Mouse (Mus musculus): ENCODE data around the gene Btbd9. TPM values are rescaled to one million over a fixed set of nuclear protein-coding genes. Genes with fewer than 3 reads are reported as not detected.

Btbd9 gene
- total and polyA plus RNA-seq, 3 experiments: 24.7 to 33.8 TPM; not detected in 1

DNA sequence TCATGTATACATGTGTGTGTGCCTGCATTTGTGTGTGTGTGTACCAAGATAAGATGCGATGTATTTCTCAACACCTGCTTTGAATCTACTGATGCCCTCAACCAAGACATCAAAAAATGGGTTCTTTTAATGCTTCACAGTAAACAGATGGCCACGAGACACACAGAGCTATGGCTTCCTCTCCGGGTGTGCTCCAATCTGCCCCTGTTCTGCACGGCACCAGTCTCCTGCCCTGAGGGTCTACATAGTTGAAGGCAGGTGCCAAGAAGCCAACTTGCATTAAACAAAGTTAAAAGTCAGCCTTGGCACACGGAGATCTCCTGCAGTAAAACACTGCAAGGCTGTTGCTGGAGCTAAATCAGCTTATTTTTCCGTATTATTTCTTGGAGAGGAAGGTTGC, 335.2 kb downstream of the Btbd9 start:
- peaks cover 0 to 3% of the 10 kb centered on the region in 2 experiments; a peak in 1 of 4 replicates for H3K4me1 ChIP-seq (ENCODE audit: control insufficient read depth in 1 of 2, insufficient read depth in 2 of 2, low read length in 2 of 2)
- H3K36me3 ChIP-seq (ENCODE audit: control insufficient read depth in 1 of 2, insufficient read depth in 2 of 2, low read length in 2 of 2): no peaks in the 10 kb centered on the region
- H3K4me3 ChIP-seq (ENCODE audit: control insufficient read depth in 1 of 2, insufficient read depth in 1 of 2, low read depth in 2 of 2, low read length in 2 of 2): no peak overlapping the region
- no peak overlapping the region for H3K9ac ChIP-seq (ENCODE audit: control insufficient read depth, low read depth, low read length, poor library complexity, severe bottlenecking)
- H3K79me2 ChIP-seq (ENCODE audit: control insufficient read depth, insufficient read depth, low read length, poor library complexity): no peaks in the 10 kb centered on the region
- TF ChIP-seq POLR2A (IDR thresholded peaks at IDR 0.05; ENCODE audit: control insufficient read depth in 1 of 2, insufficient read depth in 1 of 2, low read depth in 1 of 2, low read length in 2 of 2, poor library complexity in 1 of 2) (no peak), TAL1 (IDR thresholded peaks at IDR 0.05; ENCODE audit: low read length) (no peak), BHLHE40 (IDR thresholded peaks at IDR 0.05; ENCODE audit: borderline replicate concordance, low read depth, low read length) (no peak), NELFE (IDR thresholded peaks at IDR 0.05; ENCODE audit: low read depth, low read length) (no peak), RCOR1 (IDR thresholded peaks at IDR 0.05; ENCODE audit: low read depth, low read length) (no peak), CTCF (IDR thresholded peaks at IDR 0.05 in 2 of 3, conservative IDR thresholded peaks at IDR 0.05 in 1 of 3; ENCODE audit: control insufficient read depth in 1 of 3, insufficient read depth in 1 of 3, low read depth in 2 of 3, low read length in 3 of 3, poor library complexity in 1 of 3, severe bottlenecking in 1 of 3) (no peak), POLR2AphosphoS2 (IDR thresholded peaks at IDR 0.05; ENCODE audit: low read length) (no peak), ZMIZ1 (IDR thresholded peaks at IDR 0.05; ENCODE audit: low read depth, low read length) (no peak), ELF1 (IDR thresholded peaks at IDR 0.05; ENCODE audit: low read depth, low read length) (no peak), POLR2AphosphoS5 (IDR thresholded peaks at IDR 0.05; ENCODE audit: borderline replicate concordance, low read depth, low read length) (no peak), HCFC1 (IDR thresholded peaks at IDR 0.05; ENCODE audit: low read depth, low read length) (no peak), SMC3 (IDR thresholded peaks at IDR 0.05; ENCODE audit: low read depth, low read length) (no peak), SIN3A (IDR thresholded peaks at IDR 0.05; ENCODE audit: low read length) (no peak), RAD21 (IDR thresholded peaks at IDR 0.05; ENCODE audit: low read depth, low read length) (no peak), USF1 (IDR thresholded peaks at IDR 0.05; ENCODE audit: low read depth, low read length) (no peak), E2F4 (IDR thresholded peaks at IDR 0.05; ENCODE audit: borderline replicate concordance, low read depth, low read length) (no peak), GATA1 (IDR thresholded peaks at IDR 0.05; ENCODE audit: low read depth, low read length) (no peak)
- DNase-seq (ENCODE audit: low read depth, low spot score): no peak
- H3K9me3 ChIP-seq (replicated peaks; ENCODE audit: insufficient read depth, low read length): no peaks in the 10 kb centered on the region
- no peaks in the 10 kb centered on the region for H3K27me3 ChIP-seq (ENCODE audit: control insufficient read depth in 1 of 2, insufficient read depth in 2 of 2, low read length in 2 of 2)
- no peak overlapping the region for H3K27ac ChIP-seq (ENCODE audit: control insufficient read depth, low read depth, low read length)

DNA sequence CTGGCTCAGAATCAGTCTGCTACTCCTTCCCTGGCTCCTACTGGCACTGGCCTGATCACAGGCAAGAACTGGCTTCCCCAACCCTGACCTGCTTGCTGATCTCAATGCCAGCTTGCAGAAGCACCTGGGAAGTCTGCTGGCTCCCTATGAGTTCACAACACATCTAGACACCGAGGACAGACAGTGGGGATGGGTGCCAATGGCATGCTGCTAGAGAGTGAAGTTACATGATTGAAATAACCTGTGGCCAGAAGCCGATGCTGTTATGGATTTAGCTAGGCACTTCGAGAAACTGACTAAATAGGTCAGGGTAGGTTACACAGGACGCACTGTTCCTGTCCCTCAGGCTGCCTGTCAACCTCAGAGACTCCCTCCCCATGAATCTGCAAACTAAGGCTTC, 335.6 kb downstream of the Btbd9 start:
- TF ChIP-seq MXI1 (IDR thresholded peaks at IDR 0.05; ENCODE audit: low read depth, low read length) (no peak), GATA1 (IDR thresholded peaks at IDR 0.05; ENCODE audit: low read depth, low read length) (no peak), UBTF (IDR thresholded peaks at IDR 0.05; ENCODE audit: borderline replicate concordance, insufficient read depth, low read depth, low read length) (no peak), MAX (IDR thresholded peaks at IDR 0.05; ENCODE audit: low read length) (no peak), CHD2 (IDR thresholded peaks at IDR 0.05; ENCODE audit: low read length) (no peak), USF1 (IDR thresholded peaks at IDR 0.05; ENCODE audit: low read depth, low read length) (no peak), KAT2A (conservative IDR thresholded peaks at IDR 0.05; ENCODE audit: low read depth, low read length) (no peak), BHLHE40 (IDR thresholded peaks at IDR 0.05; ENCODE audit: borderline replicate concordance, low read depth, low read length) (no peak), HCFC1 (IDR thresholded peaks at IDR 0.05; ENCODE audit: low read depth, low read length) (no peak), ZNF384 (IDR thresholded peaks at IDR 0.05; ENCODE audit: low read depth, low read length) (no peak), SIN3A (IDR thresholded peaks at IDR 0.05; ENCODE audit: low read length) (no peak), RCOR1 (IDR thresholded peaks at IDR 0.05; ENCODE audit: low read depth, low read length) (no peak)
- no peak for DNase-seq (ENCODE audit: low read depth, low spot score)
- H3K4me3 ChIP-seq (ENCODE audit: control insufficient read depth in 1 of 2, insufficient read depth in 1 of 2, low read depth in 2 of 2, low read length in 2 of 2): no peak overlapping the region
- no peaks in the 10 kb centered on the region for H3K27me3 ChIP-seq (ENCODE audit: control insufficient read depth in 1 of 2, insufficient read depth in 2 of 2, low read length in 2 of 2)
- no peaks in the 10 kb centered on the region for H3K9me3 ChIP-seq (replicated peaks; ENCODE audit: insufficient read depth, low read length)
- H3K79me2 ChIP-seq (ENCODE audit: control insufficient read depth, insufficient read depth, low read length, poor library complexity): no peaks in the 10 kb centered on the region
- no peak overlapping the region for H3K9ac ChIP-seq (ENCODE audit: control insufficient read depth, low read depth, low read length, poor library complexity, severe bottlenecking)
- H3K27ac ChIP-seq (ENCODE audit: control insufficient read depth, low read depth, low read length): no peak overlapping the region
- no peaks in the 10 kb centered on the region for H3K4me1 ChIP-seq (ENCODE audit: control insufficient read depth in 1 of 2, insufficient read depth in 2 of 2, low read length in 2 of 2)
- H3K36me3 ChIP-seq (ENCODE audit: control insufficient read depth in 1 of 2, insufficient read depth in 2 of 2, low read length in 2 of 2): no peaks in the 10 kb centered on the region

Measured in MEL (cell line).